Mouse (Mus musculus): ENCODE results near the gene Cnot1.

Cnot1 gene

DNA sequence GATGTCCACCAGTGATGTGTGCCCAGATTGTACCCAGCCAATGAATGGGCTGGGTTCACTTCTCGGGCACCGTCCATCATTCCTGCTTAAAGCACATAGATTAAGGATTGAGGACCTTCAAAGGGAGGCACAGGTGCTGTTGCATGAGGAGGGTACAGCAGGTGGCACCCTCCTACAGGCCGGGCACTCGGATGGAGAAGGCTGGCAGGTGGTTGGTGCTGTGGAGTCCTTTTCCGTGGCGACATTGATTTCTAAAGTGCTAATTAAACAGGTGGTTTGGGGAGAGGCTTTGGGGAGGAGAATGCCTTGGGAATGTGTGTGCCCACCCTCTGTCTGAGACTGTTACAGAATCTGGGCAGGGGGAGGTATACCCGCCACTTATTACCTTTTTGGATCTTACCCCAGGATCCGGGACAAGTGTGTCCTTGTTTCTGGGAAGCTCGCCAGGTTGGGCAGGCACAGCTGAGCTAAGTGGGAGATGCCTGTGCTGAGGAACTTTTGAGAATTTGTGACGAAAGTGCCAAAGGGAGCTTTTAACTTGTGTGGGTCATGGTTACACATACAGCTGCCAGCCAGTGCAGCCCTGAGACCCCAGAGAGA lies 119.1 kb downstream of the Cnot1 start:
- DNase-seq (ENCODE audit: low spot score), result no peak

GRCm38 (mm10) chr8:95678024-95678611 lies 129.1 kb downstream of the Cnot1 start:
- DNase-seq (ENCODE audit: low spot score), result no peak

DNA sequence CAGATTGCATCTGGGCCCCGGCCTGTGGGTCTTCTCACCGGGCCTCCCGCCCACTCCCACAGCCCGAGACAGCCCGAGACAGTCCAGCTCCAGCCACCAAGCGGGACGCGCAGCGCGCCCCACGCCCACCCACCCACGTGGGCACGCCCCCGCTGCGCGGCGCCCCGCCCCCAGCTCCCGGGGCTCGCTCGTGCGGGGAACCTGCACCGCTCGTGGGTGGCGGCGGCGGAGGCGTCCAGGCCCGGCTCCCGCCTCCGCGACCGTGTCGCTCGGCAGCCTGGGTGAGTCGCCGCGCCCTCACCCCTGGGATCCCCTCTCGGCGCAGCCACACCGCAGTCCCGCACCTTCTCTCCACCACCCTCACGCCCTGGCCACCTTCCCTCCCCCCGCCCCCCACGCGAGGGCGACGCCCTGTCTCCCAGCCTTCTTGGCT lies 129.7 kb downstream of the Cnot1 start:
- DNase-seq (ENCODE audit: low spot score), result no peak

DNA sequence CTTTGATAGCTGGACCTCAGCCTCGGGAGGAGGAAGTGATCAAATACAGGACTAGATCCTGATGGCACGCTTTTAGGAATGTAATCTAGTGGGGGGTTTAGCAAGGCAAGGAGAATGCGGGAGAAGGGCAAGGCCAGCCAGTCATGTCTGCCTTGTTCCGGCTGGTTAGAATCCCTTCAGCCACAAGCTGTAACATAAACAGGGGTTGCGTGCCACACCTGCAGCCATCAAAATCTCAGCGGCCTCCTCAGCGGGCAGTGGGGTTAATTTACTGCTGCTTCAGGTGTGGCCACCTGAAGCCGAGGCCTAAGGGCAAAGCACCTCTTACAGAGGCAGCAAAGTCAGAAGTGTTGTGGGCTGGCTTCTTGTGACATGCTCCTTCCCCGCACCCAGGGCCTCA lies 130.6 kb downstream of the Cnot1 start, which contains the start of gene Ndrg4:
TSS of gene Ndrg4 (plus strand) at position 350 of the 400 bp plus-strand sequence.
- no peak for DNase-seq (ENCODE audit: low spot score)

GRCm38 (mm10) chr8:95672811-95673210 lies 134.5 kb downstream of the Cnot1 start:
- no peak for DNase-seq (ENCODE audit: low spot score)

- DNase-seq (ENCODE audit: low spot score), result no peak
These were observed 135.4 kb downstream of the Cnot1 start for GRCm38 (mm10) chr8:95671861-95672260.

DNA sequence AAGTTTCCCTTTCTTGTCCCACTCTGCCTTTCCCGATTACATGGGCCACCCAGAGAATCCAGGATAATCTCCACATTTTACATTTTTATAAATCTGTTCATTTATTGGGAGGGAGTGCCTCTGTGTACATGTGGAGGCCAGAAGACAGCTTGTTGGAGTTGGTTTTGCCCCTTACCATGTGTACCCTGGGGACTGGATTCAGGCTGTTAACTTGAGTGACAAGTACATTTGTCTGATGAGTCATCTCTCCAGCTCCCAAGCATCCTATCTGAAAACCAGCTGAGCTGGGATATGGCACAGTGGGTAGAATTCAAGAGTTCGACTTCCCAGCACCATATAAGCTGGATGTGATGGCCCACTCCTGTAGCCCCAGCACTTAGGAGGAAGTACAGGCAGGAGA lies 137.3 kb downstream of the Cnot1 start:
- DNase-seq (ENCODE audit: low spot score), result no peak
